Mouse (Mus musculus) liver, adult 2 months (tissue): ENCODE measurements at regions not wholly inside any gene's neighbourhood (a gene's known extent, or its start where the extent isn't known, plus 50 kb on each side); places are given as distances from the start of the nearest gene placed in this dataset.
A peak's percentile ranks its signal among the peaks of the same experiment; 100 is the strongest.

Source experiments
- DNase-seq: peaks from one replicate; pipeline ENCODE4 v3.0.0-alpha.2; 2011; ENCODE audit warnings: low read depth, low spot score; ENCODE audit errors: extremely low read depth
- H3K27ac ChIP-seq: fragments of 200-500 bp; replicated peaks from 2 replicates; pipeline ENCODE4 v1.5.1; 2012; ENCODE audit warnings: low read depth, mild to moderate bottlenecking, control low read depth, inconsistent platforms, low read length; ENCODE audit not compliant: insufficient read depth
- H3K27me3 ChIP-seq: fragments of 200-500 bp; 2 replicates; pipeline ENCODE4 v1.6.1; 2012; ENCODE audit warnings: mild to moderate bottlenecking, moderate library complexity, low read length, inconsistent platforms; ENCODE audit not compliant: control insufficient read depth, insufficient read depth
- H3K36me3 ChIP-seq: fragments of 200-500 bp; 2 replicates; pipeline ENCODE4 v1.6.1; 2012; ENCODE audit warnings: low read length, inconsistent platforms; ENCODE audit not compliant: control insufficient read depth, insufficient read depth
- H3K4me1 ChIP-seq: fragments of 200-500 bp; 2 replicates; pipeline ENCODE4 v1.6.1; 2011; ENCODE audit warnings: low read length; ENCODE audit not compliant: control insufficient read depth, insufficient read depth
- H3K4me3 ChIP-seq: fragments of 200-500 bp; 2 replicates; pipeline ENCODE4 v1.5.1; 2011; ENCODE audit warnings: low read depth, mild to moderate bottlenecking, control low read depth, low read length, moderate library complexity; ENCODE audit not compliant: insufficient read depth
- H3K79me2 ChIP-seq: fragments of 200-500 bp; 2 replicates; pipeline ENCODE4 v1.6.1; 2012; ENCODE audit warnings: inconsistent platforms, mild to moderate bottlenecking, low read length, moderate library complexity; ENCODE audit not compliant: control insufficient read depth, insufficient read depth
- H3K9ac ChIP-seq: fragments of 200-500 bp; 2 replicates; pipeline ENCODE4 v1.6.1; 2012; ENCODE audit warnings: low read depth, mild to moderate bottlenecking, control low read depth, inconsistent platforms, low read length
- CTCF ChIP-seq: fragments of 200-500 bp; IDR thresholded peaks from 2 replicates; pipeline ENCODE4 v1.5.1; 2011; ENCODE audit warnings: low read depth, low read length, control low read depth
- POLR2A ChIP-seq: fragments of 200-500 bp; IDR thresholded peaks from 2 replicates; pipeline ENCODE4 v1.6.1; 2011; ENCODE audit warnings: low read length, control low read depth; ENCODE audit not compliant: insufficient read depth; ENCODE audit errors: extremely low read depth
- WGBS: fragments of 180-500 bp; shearing (Covaris S2); methylation state at CpG from one replicate; pipeline ENCODE4 v1.1.7; 2018; 5-methylcytosine and 5-hydroxymethylcytosine counted together

- TF ChIP-seq POLR2A (no peak), CTCF (no peak)
- H3K79me2 ChIP-seq, result no peaks in the 10 kb centered on the region
- no peak overlapping the region for H3K9ac ChIP-seq
- no peaks in the 10 kb centered on the region for H3K4me1 ChIP-seq
- DNase-seq, result no peak
- WGBS, result 85% methylated on average over 4 of the region's 4 CpGs
- H3K27ac ChIP-seq, result no peak overlapping the region
- H3K27me3 ChIP-seq, result no peaks in the 10 kb centered on the region; the same call in 1 of the 2 replicates
- H3K4me3 ChIP-seq, result no peak overlapping the region
- H3K36me3 ChIP-seq, result no peaks in the 10 kb centered on the region
Measured at GRCm38 (mm10) chr14:102915918-102916317, 66.5 kb downstream of the Kctd12 start.

GRCm38 (mm10) chr14:102911582-102911981 lies 70.9 kb downstream of the Kctd12 start:
- H3K4me3 ChIP-seq, result no peak overlapping the region
- H3K27me3 ChIP-seq, result no peaks in the 10 kb centered on the region; the same call in 1 of the 2 replicates
- TF ChIP-seq POLR2A (no peak), CTCF (no peak)
- H3K4me1 ChIP-seq, result no peaks in the 10 kb centered on the region
- no peak overlapping the region for H3K27ac ChIP-seq
- H3K36me3 ChIP-seq, result no peaks in the 10 kb centered on the region
- DNase-seq, result peak; percentile 38
- no peaks in the 10 kb centered on the region for H3K79me2 ChIP-seq
- WGBS, result 63% methylated on average over 3 of the region's 3 CpGs
- no peak overlapping the region for H3K9ac ChIP-seq

- Histone ChIP-seq H3K27me3 (no peaks in the 10 kb centered on the region; the same call in 1 of the 2 replicates), H3K27ac (no peak overlapping the region), H3K36me3 (no peaks in the 10 kb centered on the region), H3K79me2 (no peaks in the 10 kb centered on the region), H3K4me1 (no peaks in the 10 kb centered on the region), H3K9ac (no peak overlapping the region), H3K4me3 (no peak overlapping the region)
- WGBS, result 79% methylated on average over 3 of the region's 3 CpGs
- DNase-seq, result no peak
- TF ChIP-seq CTCF, result no peak
- TF ChIP-seq POLR2A, result no peak
Measured at GRCm38 (mm10) chr14:102908990-102909389, 73.4 kb downstream of the Kctd12 start.

GRCm38 (mm10) chr14:102907411-102908103 lies 74.9 kb downstream of the Kctd12 start:
- WGBS, result 77% methylated on average over 6 of the region's 6 CpGs
- Histone ChIP-seq H3K27ac (peak overlapping the region; percentile 39), H3K9ac (no peak overlapping the region), H3K79me2 (no peaks in the 10 kb centered on the region), H3K4me3 (no peak overlapping the region), H3K27me3 (no peaks in the 10 kb centered on the region; the same call in 1 of the 2 replicates), H3K4me1 (no peaks in the 10 kb centered on the region), H3K36me3 (no peaks in the 10 kb centered on the region)
- peak; percentile 23 for DNase-seq
- TF ChIP-seq CTCF (no peak), POLR2A (no peak)

- no peak for DNase-seq
Measured at GRCm38 (mm10) chr14:102906826-102907225, 75.6 kb downstream of the Kctd12 start.

DNA sequence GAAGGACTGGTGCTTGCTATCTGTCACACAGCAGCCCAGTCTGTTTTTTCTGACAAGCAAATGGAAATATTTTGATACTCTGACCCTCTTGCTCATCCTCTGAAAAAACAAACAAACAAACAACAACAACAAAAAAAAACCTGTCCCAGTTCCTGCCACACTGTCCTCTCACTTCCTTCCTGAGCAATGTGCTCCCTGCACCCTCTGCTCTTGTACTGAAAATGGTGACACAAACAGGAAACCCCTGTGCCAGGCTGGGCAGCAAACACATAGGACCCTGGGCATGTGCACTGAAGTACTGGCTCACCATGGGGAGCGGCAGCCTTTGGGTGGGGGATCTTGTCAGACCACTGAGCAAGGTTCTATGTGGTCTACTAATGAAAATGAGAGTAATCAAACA lies 76.2 kb downstream of the Kctd12 start:
- TF ChIP-seq POLR2A, result no peak
- no peak for TF ChIP-seq CTCF
- no peak for DNase-seq
- no peaks in the 10 kb centered on the region for H3K4me1 ChIP-seq
- WGBS, result 84% methylated on average over 1 of the region's 1 CpGs
- H3K27ac ChIP-seq, result no peak overlapping the region
- no peaks in the 10 kb centered on the region for H3K79me2 ChIP-seq
- no peak overlapping the region for H3K4me3 ChIP-seq
- H3K27me3 ChIP-seq, result no peaks in the 10 kb centered on the region
- no peak overlapping the region for H3K9ac ChIP-seq
- no peaks in the 10 kb centered on the region for H3K36me3 ChIP-seq

More at GRCm38 (mm10) chr14:102906826-102907225, 75.6 kb downstream of the Kctd12 start:
- H3K79me2 ChIP-seq, result no peaks in the 10 kb centered on the region
- no peaks in the 10 kb centered on the region; the same call in 1 of the 2 replicates for H3K27me3 ChIP-seq
- H3K36me3 ChIP-seq, result no peaks in the 10 kb centered on the region
- 57% methylated on average over 6 of the region's 6 CpGs for WGBS
- no peak overlapping the region for H3K9ac ChIP-seq
- H3K27ac ChIP-seq, result no peak overlapping the region
- TF ChIP-seq POLR2A (no peak), CTCF (no peak)
- H3K4me1 ChIP-seq, result no peaks in the 10 kb centered on the region
- H3K4me3 ChIP-seq, result no peak overlapping the region
